Mouse (Mus musculus) midbrain, embryonic 15.5 days (tissue): ENCODE measurements around the gene March7. TPM values are rescaled to one million over a fixed set of nuclear protein-coding genes. Genes with fewer than 3 reads are reported as not detected.

Experiments
- ATAC-seq: fragments of 200-750 bp; cut with Nextera tagmentation; replicated peaks from 2 replicates; pipeline ENCODE4 v1.8.0; 2017; ENCODE audit warnings: moderate TSS enrichment
- H3K27ac ChIP-seq: fragments of 300-500 bp; sonication (generic); 2 replicates; pipeline ENCODE4 v1.5.1; 2015; ENCODE audit warnings: mild to moderate bottlenecking, inconsistent platforms
- H3K27me3 ChIP-seq: fragments of 300-500 bp; sonication (generic); replicated peaks from 2 replicates; pipeline ENCODE4 v1.6.1; 2015; ENCODE audit warnings: inconsistent platforms
- H3K36me3 ChIP-seq: fragments of 300-500 bp; sonication (generic); replicated peaks from 2 replicates; pipeline ENCODE4 v1.6.1; 2015; ENCODE audit warnings: inconsistent platforms
- H3K4me1 ChIP-seq: fragments of 300-500 bp; sonication (generic); 2 replicates; pipeline ENCODE4 v1.6.1; 2015; ENCODE audit warnings: inconsistent platforms
- H3K4me2 ChIP-seq: fragments of 300-500 bp; sonication (generic); 2 replicates; pipeline ENCODE4 v1.6.1; 2015; ENCODE audit warnings: inconsistent platforms, mild to moderate bottlenecking, moderate library complexity
- H3K4me3 ChIP-seq: fragments of 300-500 bp; sonication (generic); 2 replicates; pipeline ENCODE4 v1.5.1; 2015; ENCODE audit warnings: mild to moderate bottlenecking, inconsistent platforms
- H3K9ac ChIP-seq: fragments of 300-500 bp; sonication (generic); 2 replicates; pipeline ENCODE4 v1.6.1; 2015; ENCODE audit warnings: mild to moderate bottlenecking, inconsistent platforms
- H3K9me3 ChIP-seq: fragments of 300-500 bp; sonication (generic); 2 replicates; pipeline ENCODE4 v1.6.1; 2016; ENCODE audit warnings: inconsistent platforms
- WGBS: fragments of 180-500 bp; shearing (Covaris S2); methylation state at CpG from one replicate; pipeline ENCODE4 v1.1.7; 2015; ENCODE audit warnings: mixed read lengths; 5-methylcytosine and 5-hydroxymethylcytosine counted together
- polyA plus RNA-seq: library from polyadenylated mRNA; unstranded; fragments of >200 nt; fragmentation: Nextera tagmentation; extraction: Ambion mirVana; gene quantifications from 2 replicates; pipeline ENCODE4 v1.2.1, GENCODE M21; 2015

The March7 gene
- polyA plus RNA-seq, 1 experiment from 2014 or later = 95.1 TPM

GRCm38 (mm10) chr2:60196841-60197240, 12.8 kb upstream of the March7 start:
- Histone ChIP-seq H3K4me2 (no peak overlapping the region), H3K4me1 (no peaks in the 10 kb centered on the region), H3K36me3 (no peaks in the 10 kb centered on the region), H3K27ac (no peak overlapping the region), H3K9me3 (no peaks in the 10 kb centered on the region), H3K9ac (no peak overlapping the region), H3K27me3 (no peaks in the 10 kb centered on the region), H3K4me3 (no peak overlapping the region)
- 41% methylated on average over 1 of the region's 1 CpGs for WGBS
- ATAC-seq = no peak

DNA sequence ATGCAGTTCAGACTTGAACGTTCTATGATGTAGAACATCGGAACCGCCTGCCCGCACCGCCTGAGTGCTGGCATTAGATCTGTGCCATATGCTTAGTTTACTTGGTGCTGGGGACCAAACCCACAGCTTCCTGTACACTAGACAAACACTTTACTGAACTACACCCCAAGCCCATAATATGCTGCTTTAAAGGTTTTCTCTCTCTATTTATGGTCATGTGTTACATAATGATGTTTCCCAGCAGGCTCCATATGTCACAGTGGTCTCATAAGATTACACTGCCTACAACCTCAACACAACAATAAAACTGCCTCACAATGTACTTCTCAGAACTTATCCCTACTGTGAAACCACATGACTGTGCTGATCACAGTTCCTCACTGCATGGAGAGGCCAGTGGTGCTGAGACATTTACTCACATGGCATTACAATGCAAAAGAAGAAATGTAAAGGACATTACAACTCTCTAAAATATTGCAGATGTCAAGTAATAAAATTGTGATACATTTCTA, 9.6 kb upstream of the March7 start:
- Histone ChIP-seq H3K9me3 (no peaks in the 10 kb centered on the region), H3K4me3 (no peak overlapping the region), H3K4me2 (no peak overlapping the region), H3K4me1 (no peaks in the 10 kb centered on the region), H3K36me3 (no peaks in the 10 kb centered on the region), H3K9ac (no peak overlapping the region), H3K27me3 (no peaks in the 10 kb centered on the region), H3K27ac (no peak overlapping the region)
- 95% methylated on average over 5 of the region's 5 CpGs for WGBS
- no peak for ATAC-seq

DNA sequence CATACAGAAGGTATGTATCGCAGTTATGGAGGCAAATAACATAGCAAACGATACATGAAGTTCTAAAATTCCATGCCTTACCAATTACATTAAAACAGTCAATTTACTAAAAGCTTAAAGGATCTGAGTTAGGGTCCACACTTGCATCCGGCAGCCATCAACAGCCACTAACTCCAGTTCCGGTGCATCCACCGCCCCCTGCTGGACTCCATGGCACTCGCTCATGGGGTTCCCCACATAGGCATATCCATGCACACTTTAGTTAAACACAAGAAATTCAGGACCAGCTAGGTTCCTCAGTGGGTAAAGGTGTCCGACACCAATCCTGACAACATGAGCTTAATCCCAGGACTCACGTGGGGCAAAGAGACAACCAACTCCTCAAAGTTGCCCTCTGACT, 9.0 kb upstream of the March7 start:
- Histone ChIP-seq H3K36me3 (no peaks in the 10 kb centered on the region), H3K9me3 (no peaks in the 10 kb centered on the region), H3K4me1 (no peaks in the 10 kb centered on the region), H3K27me3 (no peaks in the 10 kb centered on the region), H3K4me2 (no peak overlapping the region), H3K27ac (no peak overlapping the region), H3K4me3 (no peak overlapping the region), H3K9ac (no peak overlapping the region)
- WGBS = 58% methylated on average over 8 of the region's 8 CpGs
- no peak for ATAC-seq

DNA sequence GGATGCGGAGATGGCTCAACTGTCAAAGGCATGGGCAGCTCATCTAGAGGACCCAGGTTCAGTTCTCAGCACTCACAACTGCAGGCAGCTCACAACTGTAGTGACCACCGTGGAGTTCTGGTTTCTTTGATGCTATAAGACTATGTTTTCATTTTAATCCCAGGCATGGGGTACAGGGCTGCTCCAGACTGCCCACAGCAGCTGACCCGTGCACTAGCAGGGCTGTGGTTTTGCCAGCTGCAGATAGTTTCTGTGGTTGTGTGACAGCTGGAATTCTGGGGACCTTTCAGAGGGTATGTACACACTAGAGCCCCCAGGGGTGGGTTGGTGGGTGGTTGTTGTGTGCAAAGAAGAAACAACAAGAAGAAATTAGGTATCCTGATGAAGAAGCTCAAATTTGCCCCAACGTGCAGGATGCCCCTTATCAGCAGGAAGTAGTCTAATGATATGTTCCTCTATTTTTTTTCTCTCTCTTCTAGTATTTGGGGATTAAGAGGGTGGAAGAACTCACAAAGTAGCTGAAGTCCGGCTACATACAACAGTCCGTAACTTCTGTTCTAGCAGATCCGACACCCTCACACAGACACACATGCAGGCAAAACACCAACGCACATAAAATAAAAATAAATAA, 6.7 kb upstream of the March7 start:
- ATAC-seq = no peak
- peaks cover 5% of the 10 kb centered on the region for H3K4me1 ChIP-seq
- WGBS = 86% methylated on average over 8 of the region's 8 CpGs

DNA sequence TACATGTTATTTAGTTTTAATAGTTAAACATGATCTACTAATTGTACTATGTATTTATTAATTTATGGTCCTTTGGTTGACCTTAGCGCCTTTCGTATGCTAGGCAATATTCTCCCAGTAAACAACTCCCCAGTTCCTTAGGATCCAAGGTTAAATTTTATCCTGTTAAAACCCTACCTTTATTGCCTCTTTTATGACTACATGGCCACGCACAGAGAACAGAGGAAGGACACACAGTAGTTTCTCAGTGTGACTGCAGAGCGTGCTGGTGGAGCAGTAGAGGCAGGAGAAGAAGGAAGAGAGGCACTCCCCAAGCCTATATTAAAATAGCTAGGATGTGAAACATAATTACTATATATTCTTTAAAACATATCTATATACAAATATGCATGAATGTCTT, 6.0 kb upstream of the March7 start:
- WGBS = 97% methylated on average over 4 of the region's 4 CpGs
- Histone ChIP-seq H3K4me2 (no peak overlapping the region), H3K27ac (no peak overlapping the region), H3K4me3 (no peak overlapping the region), H3K27me3 (no peaks in the 10 kb centered on the region), H3K36me3 (no peaks in the 10 kb centered on the region), H3K9ac (no peak overlapping the region), H3K9me3 (no peaks in the 10 kb centered on the region), H3K4me1 (peaks cover 8% of the 10 kb centered on the region)
- no peak for ATAC-seq

More for the DNA sequence above, 6.7 kb upstream of the March7 start:
- H3K4me3 ChIP-seq = no peak overlapping the region
- no peaks in the 10 kb centered on the region for H3K36me3 ChIP-seq
- no peaks in the 10 kb centered on the region for H3K9me3 ChIP-seq
- H3K27me3 ChIP-seq = no peaks in the 10 kb centered on the region
- H3K9ac ChIP-seq = no peak overlapping the region
- no peak overlapping the region for H3K27ac ChIP-seq
- no peak overlapping the region for H3K4me2 ChIP-seq

DNA sequence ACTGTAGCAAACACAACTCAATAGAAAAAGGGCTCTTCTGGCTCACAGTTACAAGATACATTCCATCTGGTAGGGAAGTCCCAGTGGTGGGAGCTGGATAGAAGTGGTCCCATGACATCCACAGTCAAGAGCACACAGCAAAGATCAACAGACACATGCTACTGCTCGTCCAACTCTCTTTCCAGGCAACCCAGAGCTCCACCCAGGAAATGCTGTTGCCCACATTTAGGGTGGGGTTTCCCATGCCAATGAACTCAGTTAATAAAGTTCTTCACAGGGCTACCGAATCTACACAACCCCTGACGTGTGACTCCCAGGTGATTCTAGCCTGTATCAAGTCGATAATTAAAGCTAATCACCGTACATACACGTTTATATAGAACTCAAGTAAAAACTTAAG, 5.5 kb upstream of the March7 start:
- Histone ChIP-seq H3K36me3 (no peaks in the 10 kb centered on the region), H3K27me3 (no peaks in the 10 kb centered on the region), H3K9me3 (no peaks in the 10 kb centered on the region), H3K4me3 (no peak overlapping the region), H3K27ac (no peak overlapping the region), H3K4me1 (peaks cover 8% of the 10 kb centered on the region), H3K4me2 (no peak overlapping the region), H3K9ac (no peak overlapping the region)
- 91% methylated on average over 6 of the region's 6 CpGs for WGBS
- ATAC-seq = no peak

DNA sequence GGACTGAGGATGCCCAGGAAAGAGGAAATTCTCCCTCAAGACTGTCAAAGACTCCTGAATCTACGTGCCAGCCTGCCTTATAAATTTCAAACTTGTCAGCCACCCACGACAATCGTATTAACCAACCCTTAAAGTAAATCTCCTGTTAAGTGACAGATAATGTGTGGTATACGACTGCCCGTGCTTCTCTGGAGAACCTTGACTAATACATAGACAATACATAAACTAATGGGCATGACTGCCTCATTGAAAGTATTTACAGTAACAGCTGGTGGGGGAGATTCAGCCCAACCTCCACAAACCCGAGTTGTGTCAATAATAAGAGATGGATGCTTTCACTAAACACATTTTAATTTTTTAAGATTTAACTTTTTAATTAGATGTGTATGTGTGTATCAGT, 3.9 kb upstream of the March7 start:
- peaks cover 10% of the 10 kb centered on the region for H3K4me1 ChIP-seq
- H3K9me3 ChIP-seq = no peaks in the 10 kb centered on the region
- no peak overlapping the region for H3K27ac ChIP-seq
- H3K27me3 ChIP-seq = no peaks in the 10 kb centered on the region
- 48% methylated on average over 6 of the region's 6 CpGs for WGBS
- no peak overlapping the region for H3K4me2 ChIP-seq
- no peak for ATAC-seq
- no peaks in the 10 kb centered on the region for H3K36me3 ChIP-seq
- no peak overlapping the region for H3K4me3 ChIP-seq
- H3K9ac ChIP-seq = no peak overlapping the region

- Histone ChIP-seq H3K27ac (peak overlapping the region; percentile 92), H3K9me3 (no peaks in the 10 kb centered on the region), H3K36me3 (no peaks in the 10 kb centered on the region), H3K9ac (peak overlapping the region; percentile 78), H3K4me3 (peak overlapping the region; percentile 84), H3K27me3 (no peaks in the 10 kb centered on the region), H3K4me2 (peak overlapping the region; percentile 50), H3K4me1 (peaks cover 31% of the 10 kb centered on the region)
- WGBS = 1% methylated on average over 35 of the region's 35 CpGs
- peak; percentile 59 for ATAC-seq
Measured at GRCm38 (mm10) chr2:60209122-60209611, 520 bp upstream of the March7 start.

GRCm38 (mm10) chr2:60210821-60211220, 1.1 kb downstream of the March7 start:
- Histone ChIP-seq H3K4me1 (peaks cover 34% of the 10 kb centered on the region), H3K27ac (peak overlapping the region; percentile 92), H3K9ac (peak overlapping the region; percentile 78), H3K36me3 (no peaks in the 10 kb centered on the region), H3K4me3 (peak overlapping the region; percentile 84), H3K27me3 (no peaks in the 10 kb centered on the region), H3K9me3 (no peaks in the 10 kb centered on the region), H3K4me2 (peak overlapping the region; percentile 59)
- ATAC-seq = peak; percentile 10; the same call in 1 of the 2 replicates
- 24% methylated on average over 5 of the region's 5 CpGs for WGBS

DNA sequence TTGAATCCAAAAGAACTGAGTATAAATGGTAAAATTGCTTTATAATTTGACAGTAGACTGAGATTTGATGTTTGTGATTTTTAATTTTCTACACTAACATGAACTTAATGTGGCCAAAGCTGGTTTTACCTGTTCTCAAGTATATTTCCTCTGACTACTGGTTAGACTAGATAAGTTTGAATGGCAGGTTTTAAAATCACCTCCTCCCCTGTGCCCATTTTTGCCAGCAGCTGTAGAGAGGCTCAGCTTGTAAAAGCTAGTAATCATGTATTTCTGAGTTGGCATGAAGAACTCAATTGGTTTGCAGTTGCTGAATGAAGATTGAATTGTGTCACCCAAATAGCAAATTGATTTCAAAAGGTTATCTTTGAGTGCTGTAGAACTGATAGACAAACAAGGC, 2.8 kb downstream of the March7 start:
- Histone ChIP-seq H3K27me3 (no peaks in the 10 kb centered on the region), H3K4me1 (peaks cover 39% of the 10 kb centered on the region), H3K36me3 (no peaks in the 10 kb centered on the region), H3K4me3 (no peak overlapping the region), H3K4me2 (no peak overlapping the region), H3K9ac (no peak overlapping the region), H3K9me3 (no peaks in the 10 kb centered on the region), H3K27ac (no peak overlapping the region)
- ATAC-seq = no peak

DNA sequence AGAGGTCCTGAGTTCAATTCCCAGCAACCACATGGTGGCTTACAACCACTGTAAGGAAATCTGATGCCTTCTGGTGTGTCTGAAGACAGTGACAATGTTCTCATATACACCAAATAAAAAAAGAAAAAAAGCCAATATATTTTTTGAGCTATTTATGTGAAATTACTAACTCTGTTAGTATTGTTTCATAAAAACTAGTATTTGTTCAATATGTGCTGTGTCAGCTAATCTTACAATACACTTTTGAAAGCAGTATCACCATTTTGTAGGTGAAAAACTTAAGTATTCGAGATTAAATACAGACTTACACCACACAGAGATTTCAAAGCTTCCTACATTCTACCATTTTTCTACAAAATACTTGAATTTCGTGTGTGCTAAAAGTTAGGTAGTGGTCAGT, 5.0 kb downstream of the March7 start:
- Histone ChIP-seq H3K9ac (no peak overlapping the region), H3K36me3 (no peaks in the 10 kb centered on the region), H3K4me2 (no peak overlapping the region), H3K4me1 (peaks cover 34% of the 10 kb centered on the region), H3K27ac (no peak overlapping the region), H3K4me3 (no peak overlapping the region), H3K27me3 (no peaks in the 10 kb centered on the region), H3K9me3 (no peaks in the 10 kb centered on the region)
- no peak for ATAC-seq
- WGBS = 96% methylated on average over 2 of the region's 2 CpGs

GRCm38 (mm10) chr2:60216547-60217153, 7.0 kb downstream of the March7 start:
- 89% methylated on average over 4 of the region's 4 CpGs for WGBS
- Histone ChIP-seq H3K9ac (no peak overlapping the region), H3K27ac (no peak overlapping the region), H3K9me3 (no peaks in the 10 kb centered on the region), H3K27me3 (no peaks in the 10 kb centered on the region), H3K36me3 (no peaks in the 10 kb centered on the region), H3K4me1 (peaks cover 32% of the 10 kb centered on the region), H3K4me2 (no peak overlapping the region), H3K4me3 (no peak overlapping the region)
- ATAC-seq = no peak

DNA sequence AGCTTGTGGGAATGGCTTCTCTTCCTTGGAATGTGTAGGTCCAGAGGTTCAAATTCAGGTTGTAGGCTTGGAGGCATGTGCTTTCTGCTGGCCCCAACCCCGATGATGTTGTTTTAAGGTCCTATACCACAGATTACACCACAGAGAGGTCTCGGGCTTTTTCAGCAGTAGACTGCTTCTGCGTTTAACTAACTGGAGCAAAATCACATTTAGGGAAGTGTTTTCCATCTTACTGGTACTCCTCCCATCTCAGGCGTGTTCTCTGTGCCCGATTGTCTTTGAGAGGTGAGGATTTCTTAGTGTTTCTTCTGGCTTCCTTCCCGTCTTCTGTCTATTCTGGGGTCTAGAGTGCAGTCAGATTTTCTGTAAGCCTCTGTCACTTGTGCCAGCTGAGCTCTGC, 7.9 kb downstream of the March7 start:
- Histone ChIP-seq H3K27ac (no peak overlapping the region), H3K9me3 (no peaks in the 10 kb centered on the region), H3K4me3 (no peak overlapping the region), H3K4me2 (no peak overlapping the region), H3K9ac (no peak overlapping the region), H3K36me3 (no peaks in the 10 kb centered on the region), H3K4me1 (peaks cover 23% of the 10 kb centered on the region), H3K27me3 (no peaks in the 10 kb centered on the region)
- WGBS = 92% methylated on average over 6 of the region's 6 CpGs
- no peak for ATAC-seq
